Mouse (Mus musculus) CH12.LX (cell line): ENCODE measurements around the gene Pamr1.

Experiments used
- CHD2 ChIP-seq: IDR thresholded peaks from 2 replicates; pipeline ENCODE4 v1.6.1; 2011; ENCODE audit warnings: low read length, improper control_type of control experiment
- CTCF ChIP-seq, 2 experiments: IDR thresholded peaks in 1 of 2; conservative IDR thresholded peaks in 1 of 2; 2 replicates each; pipeline ENCODE4 v1.5.1; 2011 to 2012; ENCODE audit warnings: low read depth in 2 of 2, low read length in 2 of 2, improper control_type of control experiment in 1 of 2, inconsistent platforms in 1 of 2, mild to moderate bottlenecking in 1 of 2, moderate library complexity in 1 of 2
- EP300 ChIP-seq: IDR thresholded peaks from 2 replicates; pipeline ENCODE4 v1.6.1; 2011; ENCODE audit warnings: low read length, improper control_type of control experiment
- KAT2A ChIP-seq: IDR thresholded peaks from 2 replicates; pipeline ENCODE4 v1.6.1; 2012; ENCODE audit warnings: low read length, improper control_type of control experiment, inconsistent platforms; ENCODE audit not compliant: insufficient replicate concordance
- POLR2A ChIP-seq: IDR thresholded peaks from 2 replicates; pipeline ENCODE4 v1.6.1; 2011; ENCODE audit warnings: low read depth, mild to moderate bottlenecking, improper control_type of control experiment, low read length
- POLR2AphosphoS2 ChIP-seq: IDR thresholded peaks from 2 replicates; pipeline ENCODE4 v1.6.1; 2011; ENCODE audit warnings: low read depth, low read length, improper control_type of control experiment
- RAD21 ChIP-seq: IDR thresholded peaks from 2 replicates; pipeline ENCODE4 v1.6.1; 2011; ENCODE audit warnings: low read depth, mild to moderate bottlenecking, low read length, improper control_type of control experiment, moderate library complexity
- SMC3 ChIP-seq: IDR thresholded peaks from 2 replicates; pipeline ENCODE4 v1.6.1; 2011; ENCODE audit warnings: low read depth, low read length, improper control_type of control experiment
- TBP ChIP-seq: conservative IDR thresholded peaks from 2 replicates; pipeline ENCODE4 v1.6.1; 2011; ENCODE audit warnings: low read depth, low read length, improper control_type of control experiment
- TCF12 ChIP-seq: IDR thresholded peaks from 2 replicates; pipeline ENCODE4 v1.6.1; 2014; ENCODE audit warnings: low read depth, mild to moderate bottlenecking, inconsistent platforms, low read length, improper control_type of control experiment
- UBTF ChIP-seq: IDR thresholded peaks from 2 replicates; pipeline ENCODE4 v1.6.1; 2012; ENCODE audit warnings: low read depth, mild to moderate bottlenecking, inconsistent platforms, low read length, improper control_type of control experiment, moderate library complexity
- ZKSCAN1 ChIP-seq: IDR thresholded peaks from 2 replicates; pipeline ENCODE4 v1.6.1; 2012; ENCODE audit warnings: low read depth, inconsistent platforms, low read length, improper control_type of control experiment, borderline replicate concordance

DNA sequence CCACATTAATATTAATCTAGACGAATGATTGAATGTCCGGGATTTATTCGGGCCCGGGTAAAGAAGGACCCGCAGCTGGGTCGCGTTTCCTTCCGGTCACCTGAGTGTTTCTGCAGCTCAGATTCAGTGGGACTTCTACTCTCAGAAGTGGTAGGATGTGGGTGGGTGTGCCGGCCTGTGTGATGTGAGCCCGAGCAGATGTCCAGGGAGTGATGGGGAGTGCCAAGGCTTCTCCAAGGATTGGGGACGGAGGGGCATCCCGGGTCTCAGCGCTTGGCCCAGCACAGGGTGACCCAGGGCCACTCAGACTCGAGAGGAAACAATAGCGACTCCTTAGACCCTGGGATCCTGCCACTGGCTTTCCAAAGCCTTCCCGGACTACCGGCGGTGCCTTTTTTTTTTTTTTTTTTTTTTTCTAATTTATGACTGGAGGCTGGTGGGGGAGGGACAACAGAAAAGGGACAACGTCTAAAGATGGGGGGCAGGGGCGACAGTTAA lies 108.4 kb downstream of the Pamr1 start, which contains the start of gene Slc1a2:
- no peak for TF ChIP-seq TCF12
- no peak for TF ChIP-seq TBP
- no peak for TF ChIP-seq POLR2A
- TF ChIP-seq ZKSCAN1, result no peak
- TF ChIP-seq UBTF, result no peak
- TF ChIP-seq POLR2AphosphoS2, result no peak
- no peak for TF ChIP-seq KAT2A
- TF ChIP-seq RAD21, result no peak
- no peak for TF ChIP-seq CTCF (conservative IDR thresholded peaks at IDR 0.05 in 1 of 2, IDR thresholded peaks at IDR 0.05 in 1 of 2; ENCODE audit: low read depth in 2 of 2, low read length in 2 of 2)
- TF ChIP-seq EP300, result no peak
- no peak for TF ChIP-seq CHD2
- no peak for TF ChIP-seq SMC3
